Mouse (Mus musculus) Muller cell, postnatal 12 days (primary cell): Measurements from ENCODE around the gene Arhgef40.

Experiments used
- DNase-seq: peaks from one replicate; pipeline ENCODE4 v3.0.0-alpha.2; 2015; ENCODE audit errors: inconsistent ontology term

The Arhgef40 gene

DNA sequence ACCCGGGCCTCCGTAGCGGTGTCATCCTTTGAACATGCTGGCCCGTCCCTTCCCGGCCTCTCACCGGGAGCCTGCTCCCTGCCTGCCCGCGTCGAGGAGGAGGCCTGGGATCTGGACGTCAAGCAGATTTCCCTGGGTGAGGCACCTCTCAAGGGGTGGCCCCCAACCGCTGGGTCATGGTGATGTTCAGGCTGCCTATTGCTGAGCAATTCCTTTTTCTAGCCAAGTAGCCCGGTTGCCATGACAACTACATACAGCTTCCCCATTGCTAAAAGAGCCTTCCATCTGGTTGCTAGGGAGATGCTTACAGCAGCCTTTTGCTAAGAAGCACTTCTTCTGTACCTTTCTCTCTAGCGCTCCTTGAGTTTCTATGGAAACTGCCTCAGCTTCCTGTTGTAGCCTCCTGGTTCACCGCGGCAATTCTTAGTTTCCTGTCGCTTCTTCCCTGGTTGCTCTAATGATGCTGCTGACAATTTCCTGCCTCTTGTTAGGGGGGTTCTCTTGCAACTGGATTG lies 19.5 kb downstream of the Arhgef40 start:
- DNase-seq, result peak; percentile 74

GRCm38 (mm10) chr14:52005141-52005540 lies 20.6 kb downstream of the Arhgef40 start:
- DNase-seq, result no peak

- DNase-seq, result no peak
These were observed 21.1 kb downstream of the Arhgef40 start for GRCm38 (mm10) chr14:52005616-52006015.

DNA sequence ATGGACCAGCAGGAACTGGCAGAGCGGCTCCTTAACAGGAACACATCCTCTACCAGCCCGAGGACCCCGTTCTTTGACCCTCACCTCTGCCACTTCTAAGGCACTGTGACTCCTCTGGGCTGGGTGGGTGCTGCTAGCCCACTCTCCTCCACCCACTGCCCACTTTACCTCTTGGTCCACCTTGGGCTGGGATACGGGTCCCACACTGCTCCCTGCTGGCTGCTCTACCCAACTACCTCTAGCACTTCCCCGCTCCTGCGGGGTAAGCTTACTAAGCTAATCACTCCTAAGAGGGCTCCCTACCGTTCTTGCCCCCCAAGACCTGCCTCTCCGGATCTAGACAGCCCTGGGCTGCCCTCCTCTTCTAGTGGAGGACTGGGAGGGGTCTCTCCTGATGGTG lies 21.7 kb downstream of the Arhgef40 start:
- no peak for DNase-seq

DNA sequence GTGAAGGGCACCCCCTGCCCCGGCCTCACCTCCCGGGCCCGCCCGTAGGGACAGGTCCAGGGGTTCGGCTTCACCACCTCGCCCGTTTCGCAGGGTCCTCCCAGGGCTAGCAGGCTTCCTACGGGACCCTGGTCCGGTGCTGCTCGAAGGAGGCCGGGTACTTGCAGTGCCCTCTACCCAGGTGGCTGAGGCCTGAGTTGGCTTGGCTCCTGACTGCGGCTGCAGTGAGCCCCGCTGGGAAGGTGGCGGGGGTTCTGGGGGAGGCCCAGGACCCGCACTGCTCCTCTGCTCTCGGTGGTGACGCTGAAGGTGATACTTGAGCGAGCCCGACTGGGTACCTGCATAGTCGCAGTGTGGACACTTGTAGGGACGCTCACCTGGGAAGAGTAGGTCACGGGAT lies 22.3 kb downstream of the Arhgef40 start:
- no peak for DNase-seq

DNA sequence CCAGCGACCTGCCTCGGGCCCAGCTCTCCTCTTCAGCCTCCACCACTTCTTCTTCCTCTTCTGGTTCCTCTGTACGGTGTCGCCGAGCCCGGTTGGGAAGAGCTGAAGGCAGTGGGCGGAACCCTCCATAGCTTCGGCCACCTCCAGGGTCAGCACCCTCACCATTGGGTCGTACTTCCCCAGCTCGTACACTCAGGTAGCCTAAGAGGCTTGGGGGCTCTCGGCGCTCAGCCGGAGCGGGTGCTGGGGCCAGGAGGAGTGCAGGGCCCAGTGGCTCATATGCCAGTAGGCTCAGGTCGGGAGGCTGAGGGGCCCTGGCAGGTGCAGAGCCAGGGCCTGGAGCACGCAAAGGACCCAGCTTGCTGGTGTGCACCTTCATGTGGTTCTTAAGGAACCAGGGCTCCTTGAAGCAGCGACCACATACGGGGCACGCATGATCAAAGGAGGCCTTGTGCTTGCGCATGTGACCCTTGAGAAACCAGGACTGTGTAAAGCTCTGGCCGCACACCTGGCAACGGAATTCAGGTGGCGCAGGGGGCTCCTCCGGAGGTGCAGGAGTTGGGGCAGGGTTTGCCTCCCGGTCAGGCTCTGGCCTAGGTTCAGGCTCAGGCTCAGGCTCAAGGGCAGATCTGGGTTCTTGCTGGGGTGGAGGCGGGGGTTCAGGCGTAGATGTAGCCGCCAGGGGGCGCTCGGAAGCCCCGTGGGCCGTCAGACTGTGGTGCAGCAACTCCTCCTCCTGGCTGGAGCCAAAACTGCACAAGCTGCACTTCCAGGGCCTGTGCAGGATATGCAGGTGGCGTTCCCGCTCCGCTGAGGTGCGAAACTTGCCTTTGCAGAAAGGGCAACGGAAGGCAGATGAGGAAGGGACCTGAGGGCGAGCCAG lies 24.0 kb downstream of the Arhgef40 start:
- peak; percentile 91 for DNase-seq

GRCm38 (mm10) chr14:52009361-52009760 lies 24.8 kb downstream of the Arhgef40 start:
- DNase-seq, result no peak

- no peak for DNase-seq
These were observed 25.3 kb downstream of the Arhgef40 start for GRCm38 (mm10) chr14:52009841-52010240.

DNA sequence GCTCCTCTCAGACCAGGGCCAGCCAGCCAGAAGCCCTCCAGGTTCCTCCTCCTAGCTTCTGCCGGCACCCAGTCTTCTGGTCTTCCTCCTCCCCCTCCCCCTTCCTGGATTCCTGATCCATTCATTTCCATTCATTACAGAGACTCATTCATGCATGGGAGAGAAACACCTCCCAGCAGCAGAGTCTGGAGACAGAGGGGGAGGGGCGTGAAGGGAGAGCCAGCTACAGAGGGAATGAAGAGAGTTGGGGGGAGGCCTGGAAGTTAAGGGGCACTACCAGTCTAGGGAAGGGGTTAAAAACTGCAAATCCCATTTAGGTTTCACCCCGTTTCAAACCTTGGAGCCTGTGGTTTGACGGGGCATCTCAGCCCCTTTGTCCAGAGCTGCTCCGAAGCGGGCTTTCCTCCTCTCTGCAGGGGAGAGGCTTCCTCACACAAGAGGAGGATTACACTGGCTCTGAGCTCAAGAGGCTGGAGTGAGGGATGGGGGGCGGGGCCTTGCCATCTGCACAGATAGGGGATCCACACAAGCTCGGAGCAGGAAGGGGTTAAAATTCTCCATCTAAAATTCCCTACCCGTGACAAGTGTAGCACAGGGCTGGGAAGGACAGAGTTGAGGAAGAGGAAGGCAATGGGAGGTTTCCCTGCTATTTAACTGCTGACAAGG lies 26.1 kb downstream of the Arhgef40 start:
- peak; percentile 99 for DNase-seq

GRCm38 (mm10) chr14:52011683-52012082 lies 27.2 kb downstream of the Arhgef40 start:
- no peak for DNase-seq

GRCm38 (mm10) chr14:52012085-52012484 lies 27.6 kb downstream of the Arhgef40 start:
- DNase-seq, result peak; percentile 55

GRCm38 (mm10) chr14:52012553-52012952 lies 28.0 kb downstream of the Arhgef40 start:
- DNase-seq, result no peak

DNA sequence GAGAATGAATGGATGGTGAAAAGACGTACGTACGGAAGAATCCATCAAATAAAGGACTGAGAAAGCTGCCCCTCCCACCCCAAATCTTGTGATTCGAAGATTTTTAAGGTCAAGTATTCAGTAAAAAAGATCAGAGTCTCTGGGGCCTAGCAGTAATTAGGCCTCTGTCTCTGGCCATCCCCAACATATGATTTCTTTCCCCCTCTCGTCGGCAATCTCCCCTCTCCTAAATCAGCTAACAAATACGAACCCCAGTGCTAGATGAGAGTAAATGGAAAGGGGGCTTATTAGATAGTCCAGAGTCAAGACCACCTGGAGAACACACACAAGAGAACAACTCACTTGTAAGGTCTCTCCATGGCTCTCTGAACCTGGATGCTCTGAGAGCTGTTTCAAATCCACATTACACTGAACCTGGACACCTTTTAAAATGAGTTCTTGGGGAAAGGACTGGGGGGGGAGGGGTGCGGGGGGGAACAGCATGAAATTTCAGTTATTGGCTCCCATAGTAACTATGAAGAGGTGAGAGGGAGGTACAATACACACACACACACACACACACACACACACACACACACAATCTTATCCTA lies 28.6 kb downstream of the Arhgef40 start:
- DNase-seq, result no peak

DNA sequence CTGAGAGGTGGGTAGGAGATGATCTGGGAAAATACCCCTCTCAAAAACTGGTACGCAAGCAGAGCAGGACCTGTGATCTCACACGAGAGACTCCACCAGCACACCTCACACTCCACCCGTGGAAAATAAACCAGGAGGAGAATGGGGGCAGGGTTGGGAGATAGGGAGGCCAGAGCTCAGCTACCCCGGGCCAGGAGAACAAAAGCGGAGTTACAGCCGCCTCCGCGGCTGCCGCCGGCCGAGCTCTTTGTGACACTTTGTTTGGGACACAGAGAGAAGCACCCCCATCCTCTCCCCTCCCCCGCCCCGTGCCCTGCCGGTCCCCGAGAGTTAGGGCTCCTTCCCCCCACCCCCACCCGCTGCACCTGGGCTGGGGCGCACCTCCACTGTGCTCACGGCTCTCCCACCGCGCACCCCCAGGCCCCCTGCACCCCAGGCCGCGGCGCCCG lies 29.3 kb downstream of the Arhgef40 start:
- DNase-seq, result peak; percentile 70

- DNase-seq, result no peak
These were observed 29.8 kb downstream of the Arhgef40 start for GRCm38 (mm10) chr14:52014271-52014760.

- DNase-seq, result peak; percentile 89
These were observed 30.3 kb downstream of the Arhgef40 start for GRCm38 (mm10) chr14:52014761-52015311.

DNA sequence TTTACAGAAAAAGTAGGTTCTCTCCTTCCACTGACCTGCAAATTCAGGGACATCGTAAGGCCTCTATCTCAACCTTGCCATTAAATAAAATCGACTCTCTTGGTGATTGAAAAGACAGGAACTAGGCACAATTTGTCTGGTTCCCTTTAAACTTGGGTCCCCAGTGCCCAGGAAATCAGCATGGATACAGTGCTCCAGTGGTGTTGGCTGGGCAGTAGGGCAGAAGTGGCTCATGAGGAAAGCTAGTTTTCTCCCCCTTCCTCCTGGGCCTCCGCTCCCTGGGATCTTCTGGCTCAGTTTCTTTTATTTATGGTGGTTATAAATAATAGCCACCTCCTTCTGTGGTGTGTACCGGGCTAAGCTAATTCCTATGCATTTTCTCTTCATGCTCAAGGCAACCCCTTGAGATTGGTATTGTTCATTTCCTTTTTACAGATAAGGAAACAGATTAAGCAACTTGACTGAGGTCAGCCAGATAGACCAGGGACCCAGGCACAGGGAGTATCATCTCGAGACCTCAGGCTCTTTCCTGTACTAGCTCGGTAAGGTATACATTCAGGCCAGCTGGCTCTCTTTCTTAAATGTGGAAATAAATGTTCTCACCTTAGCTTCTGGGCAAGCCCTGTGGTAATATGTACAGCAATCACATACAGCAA lies 31.1 kb downstream of the Arhgef40 start, which contains the start of gene Tmem253:
Gene Tmem253 (plus strand): TSS at position 214 of the 656 bp plus-strand sequence.
- no peak for DNase-seq

DNA sequence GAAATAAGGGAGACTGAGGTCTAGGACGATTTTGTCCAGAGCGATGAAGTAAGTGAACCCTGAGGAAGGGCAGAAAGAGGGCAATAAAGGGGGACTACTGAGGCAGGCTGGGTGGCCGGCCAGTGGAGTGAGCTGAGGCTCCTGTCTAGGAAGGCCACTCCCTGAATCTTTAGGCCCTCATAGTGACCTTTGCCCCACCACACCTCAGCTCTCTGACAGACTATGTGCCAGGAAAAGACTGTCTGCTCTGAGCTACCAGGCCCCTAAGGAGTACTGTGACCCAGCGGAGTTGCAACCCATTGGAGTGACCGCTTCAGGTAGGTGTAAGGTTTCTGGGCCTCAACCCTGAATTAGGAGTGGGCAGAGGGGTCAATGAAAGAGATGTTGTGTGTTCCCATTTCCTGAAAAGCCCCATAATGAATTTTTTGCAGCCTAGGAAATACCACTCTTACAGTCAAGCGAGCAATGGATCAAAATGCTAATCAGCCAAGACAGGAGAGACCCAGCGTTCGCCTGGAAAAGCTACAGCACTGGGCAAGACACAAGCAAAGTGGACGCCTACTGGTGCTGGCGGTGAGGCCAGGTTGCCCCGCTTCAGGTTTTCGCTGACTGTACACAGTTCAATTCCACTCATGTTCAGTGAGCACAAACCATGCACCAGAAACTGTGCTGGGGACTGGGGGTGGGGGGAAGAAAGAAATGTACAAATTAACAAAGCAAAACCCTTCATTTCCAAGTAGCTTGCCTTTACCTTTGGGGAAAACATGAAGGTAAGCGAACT lies 32.3 kb downstream of the Arhgef40 start:
- DNase-seq, result no peak

GRCm38 (mm10) chr14:52017662-52018061 lies 33.1 kb downstream of the Arhgef40 start:
- DNase-seq, result no peak
